Mouse (Mus musculus): ENCODE results near the gene Dpp3.
"Not testable (repeated sequence)": the region's sequence is repeated elsewhere in the genome, so short reads cannot be mapped to it uniquely, and the experiment has no call there.

The Dpp3 gene

DNA sequence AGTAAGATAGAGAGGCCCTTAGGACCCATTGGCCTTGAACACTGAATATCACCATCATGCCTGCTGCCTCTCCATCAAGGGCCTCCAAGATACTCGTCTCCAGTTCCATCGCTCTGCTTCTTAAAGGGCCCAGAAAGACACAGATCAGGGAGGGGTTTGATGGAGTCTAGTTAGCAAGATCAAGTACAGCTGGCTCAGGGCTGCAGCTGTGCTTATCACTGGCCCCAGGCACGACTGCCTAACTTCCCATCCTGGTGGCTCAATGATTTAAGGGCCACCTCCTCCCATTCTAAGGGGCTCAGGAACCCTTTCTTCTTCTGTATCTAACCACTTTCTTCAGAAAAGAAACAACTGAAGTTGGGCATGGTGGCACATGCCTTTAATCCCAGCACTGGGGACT is 36.3 kb downstream of the Dpp3 start:
- DNase-seq: no peak

DNA sequence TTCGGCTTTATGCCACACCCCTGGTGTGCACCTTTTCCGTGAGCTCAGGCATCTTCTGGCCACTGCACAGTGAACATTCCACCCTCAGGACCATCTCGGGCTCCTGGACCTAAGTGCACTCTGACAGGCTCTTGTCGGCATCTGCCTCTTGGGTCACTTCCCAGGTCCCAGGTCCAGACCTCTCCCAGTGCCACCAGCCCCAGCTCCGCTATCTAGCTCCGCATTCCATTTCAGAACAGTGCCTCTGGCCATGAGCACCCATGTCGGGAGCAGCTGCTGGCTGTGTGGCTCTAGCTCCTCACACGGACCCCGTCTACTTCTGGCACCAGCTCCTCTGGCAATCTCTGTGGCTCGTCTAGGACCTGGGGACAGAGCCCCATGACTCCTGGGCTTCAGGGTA is 38.3 kb downstream of the Dpp3 start:
- no peak for DNase-seq

DNA sequence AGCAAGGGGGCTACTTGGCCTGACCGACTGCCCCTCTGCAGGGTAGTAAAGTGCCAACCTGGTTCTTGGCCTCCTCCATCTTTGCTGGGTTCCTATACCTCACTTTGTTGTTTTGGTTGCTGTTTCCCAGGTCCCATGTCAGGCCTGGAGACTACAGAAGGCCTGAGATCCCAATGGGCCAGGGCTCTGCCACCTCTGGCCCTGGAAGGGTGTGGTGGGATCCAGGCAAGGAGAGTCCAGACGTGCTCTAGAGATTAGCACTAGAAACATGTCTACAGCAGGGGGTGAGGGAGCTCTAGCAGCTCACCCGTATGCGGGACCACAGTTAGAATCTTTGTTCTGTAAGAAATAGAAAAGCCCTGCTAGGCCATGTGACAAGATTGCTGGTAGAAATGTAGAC is 44.1 kb downstream of the Dpp3 start:
- DNase-seq: no peak

DNA sequence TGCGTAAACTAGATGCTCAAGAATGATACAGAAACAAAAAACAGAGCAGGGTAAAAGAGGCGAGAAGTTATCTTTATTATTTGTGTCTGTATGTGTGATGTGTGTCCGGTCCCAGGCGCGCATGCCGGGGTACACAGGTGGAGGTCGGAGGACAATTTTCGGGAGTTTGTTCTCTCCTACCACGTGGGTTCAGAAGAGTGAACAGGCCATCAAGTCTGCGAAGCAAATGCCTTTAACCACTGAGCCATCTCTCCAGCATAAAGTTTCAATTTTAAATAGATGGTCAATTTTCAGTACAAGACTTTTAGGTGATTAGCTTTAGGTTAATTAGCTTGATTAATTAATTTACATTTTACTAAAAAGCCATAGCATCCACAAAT is 48.8 kb downstream of the Dpp3 start:
- no peak for DNase-seq

DNA sequence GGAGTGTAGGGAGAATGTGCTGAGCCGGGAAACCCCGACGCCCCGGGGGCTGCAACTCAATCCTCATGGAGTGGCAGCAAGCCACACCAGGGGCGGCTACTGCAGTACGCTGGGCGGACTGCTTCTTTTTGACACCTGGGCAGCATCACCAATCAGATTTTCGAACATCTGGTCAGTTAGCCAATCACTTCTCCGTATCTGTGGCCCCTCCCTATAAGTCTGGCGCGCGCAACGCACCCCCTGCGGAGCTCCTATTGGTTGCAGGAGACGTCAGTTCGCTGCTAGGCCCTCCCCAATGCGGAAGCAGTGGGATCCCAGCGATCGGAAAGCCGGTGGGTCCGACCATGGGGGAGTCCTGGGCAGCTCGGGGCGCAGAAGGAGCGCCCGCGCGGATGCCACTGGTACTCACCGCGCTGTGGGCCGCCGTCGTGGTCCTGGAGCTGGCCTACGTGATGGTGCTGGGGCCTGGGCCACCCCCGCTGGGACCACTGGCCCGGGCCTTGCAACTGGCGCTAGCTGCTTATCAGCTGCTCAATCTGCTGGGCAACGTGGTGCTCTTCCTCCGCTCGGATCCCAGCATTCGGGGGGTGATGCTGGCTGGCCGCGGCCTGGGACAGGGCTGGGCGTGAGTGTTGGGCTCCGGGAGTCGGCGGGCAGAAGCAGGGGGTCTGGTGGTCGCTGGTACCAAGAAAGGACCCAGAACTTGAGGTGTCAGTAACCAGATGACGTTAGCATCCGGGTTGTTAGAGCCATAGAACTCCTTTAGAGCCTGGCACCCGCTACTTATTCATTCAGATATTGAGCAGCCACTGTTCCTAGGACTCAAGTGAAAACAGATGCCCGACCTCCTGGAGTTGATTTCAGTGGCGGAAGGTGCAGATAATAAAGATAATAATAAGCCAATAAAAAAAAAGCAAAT is 49.4 kb downstream of the Dpp3 start, which contains the start of gene Zdhhc24:
Zdhhc24 (plus strand) TSS at position 264 of the 919 bp plus-strand sequence.
- DNase-seq: peak; percentile 91 to 93

DNA sequence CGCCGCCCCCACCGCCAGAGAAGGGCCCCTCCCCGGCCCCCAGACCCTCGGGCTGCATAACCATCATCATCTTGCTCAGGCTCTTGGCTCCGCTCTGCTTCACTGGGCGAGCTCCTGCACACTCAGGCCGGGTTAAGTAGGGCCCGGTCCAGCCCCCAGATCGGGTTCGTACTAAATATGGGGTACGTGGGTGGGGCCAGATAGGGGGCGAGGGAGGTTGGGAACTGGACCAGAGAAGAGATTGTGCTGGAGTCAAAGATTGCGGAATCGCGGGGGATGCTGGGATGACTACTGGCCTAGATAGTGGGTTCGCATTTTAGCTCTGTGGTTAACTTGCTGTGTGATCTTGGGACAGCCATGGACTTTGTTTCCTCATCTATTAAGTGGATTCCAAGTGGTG is 50.3 kb downstream of the Dpp3 start, which contains the start of gene Actn3:
Actn3 (minus strand) TSS at position 125 of the 400 bp plus-strand sequence.
- peak in 1 of 2 experiments; percentile 4 for DNase-seq

DNA sequence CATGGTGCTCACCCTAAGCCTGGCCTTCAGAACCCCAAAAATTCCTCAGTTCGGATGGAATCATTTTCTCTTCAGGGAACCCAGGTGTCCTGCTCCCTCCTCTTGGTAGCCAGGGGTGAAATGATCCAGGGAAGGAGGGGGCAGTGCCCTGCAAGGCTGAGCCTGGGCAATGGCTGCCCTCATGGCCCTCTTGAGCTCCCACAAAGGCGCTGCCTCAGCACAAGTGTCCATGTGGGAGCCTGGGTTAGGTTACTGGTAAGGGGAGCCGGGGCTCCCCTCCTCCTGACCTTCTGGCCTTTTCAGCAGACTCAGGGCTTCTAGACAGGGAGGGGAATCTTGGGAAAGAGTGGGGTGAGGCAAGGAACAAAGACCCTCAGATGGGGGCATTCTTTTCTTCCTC is 51.3 kb downstream of the Dpp3 start:
- no peak for DNase-seq

DNA sequence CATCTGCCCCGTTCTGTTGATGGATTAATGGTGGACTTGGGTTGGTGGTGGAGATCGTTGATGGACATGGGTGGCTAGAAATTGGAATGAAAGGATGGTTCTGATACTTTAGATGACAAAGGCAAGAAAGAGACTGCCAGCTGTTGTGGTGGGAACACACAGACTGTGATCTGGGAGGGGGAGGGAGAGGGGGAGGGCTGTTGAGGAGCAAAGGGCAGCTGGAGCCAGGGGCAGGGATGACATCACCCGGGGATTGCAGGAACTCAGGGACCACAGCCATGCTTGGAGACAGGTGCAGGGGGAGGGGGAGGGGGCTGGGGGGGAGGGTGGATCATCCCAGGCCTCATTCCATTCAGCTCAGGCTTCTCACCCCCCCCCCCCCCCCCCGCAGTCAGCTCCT is 51.8 kb downstream of the Dpp3 start:
- DNase-seq: no peak

DNA sequence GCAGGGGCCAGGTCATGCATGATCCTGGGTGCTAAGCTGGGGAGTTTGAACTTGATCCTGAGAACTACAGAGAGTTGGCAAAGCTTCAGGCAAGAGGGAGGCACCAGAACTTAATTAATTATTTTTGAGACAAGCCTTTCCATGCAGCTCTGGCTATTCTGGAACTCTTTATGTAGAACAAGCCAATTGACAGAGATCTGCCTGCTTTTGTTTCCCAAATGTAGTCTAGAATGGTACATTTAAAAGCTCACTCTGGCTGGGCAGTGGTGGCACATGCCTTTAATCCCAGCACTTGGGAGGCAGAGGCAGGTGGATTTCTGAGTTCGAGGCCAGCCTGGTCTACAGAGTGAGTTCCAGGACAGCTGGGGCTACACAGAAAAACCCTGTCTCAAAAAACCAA is 53.5 kb downstream of the Dpp3 start:
- not testable (repeated sequence) for DNase-seq

DNA sequence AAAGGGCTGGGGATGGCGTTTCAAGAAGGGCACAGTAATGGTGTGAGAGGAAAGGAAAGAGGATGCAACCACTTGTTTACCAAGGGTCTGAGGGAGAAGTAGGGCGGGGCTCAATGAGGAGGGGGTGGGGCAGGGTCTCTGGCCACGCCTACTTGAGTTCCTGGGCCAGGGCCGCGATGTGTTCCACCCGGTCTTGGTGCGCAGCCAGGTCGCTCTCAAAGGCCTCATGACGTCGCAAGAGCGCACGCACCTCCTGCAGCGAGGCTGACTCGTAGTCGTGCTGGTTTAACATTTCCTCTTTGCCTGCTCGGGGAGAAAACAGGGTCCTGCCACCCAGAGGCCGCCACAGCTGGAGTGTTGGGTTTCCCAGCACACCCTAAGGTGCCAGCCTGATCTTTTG is 62.9 kb downstream of the Dpp3 start:
- DNase-seq: no peak

DNA sequence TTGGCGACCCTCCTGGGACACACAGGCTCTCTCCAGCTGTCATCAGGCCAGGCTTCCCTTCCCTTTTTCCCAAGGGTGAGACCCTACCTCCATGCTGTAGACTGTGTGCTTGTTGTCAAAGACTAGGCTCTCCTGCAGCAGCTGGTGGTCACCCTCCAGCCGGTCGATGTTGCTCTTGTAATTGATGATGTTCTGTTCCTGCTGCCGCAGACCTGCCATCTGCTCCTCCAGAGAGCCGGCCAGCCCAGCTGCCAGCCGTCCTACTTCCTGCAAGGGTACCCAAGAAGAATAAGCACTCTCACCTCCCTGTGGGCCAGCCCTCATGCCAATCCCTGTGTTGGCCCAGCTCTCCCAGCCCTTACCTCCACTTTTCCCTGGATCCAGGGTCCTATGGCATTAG is 65.0 kb downstream of the Dpp3 start:
- no peak for DNase-seq

DNA sequence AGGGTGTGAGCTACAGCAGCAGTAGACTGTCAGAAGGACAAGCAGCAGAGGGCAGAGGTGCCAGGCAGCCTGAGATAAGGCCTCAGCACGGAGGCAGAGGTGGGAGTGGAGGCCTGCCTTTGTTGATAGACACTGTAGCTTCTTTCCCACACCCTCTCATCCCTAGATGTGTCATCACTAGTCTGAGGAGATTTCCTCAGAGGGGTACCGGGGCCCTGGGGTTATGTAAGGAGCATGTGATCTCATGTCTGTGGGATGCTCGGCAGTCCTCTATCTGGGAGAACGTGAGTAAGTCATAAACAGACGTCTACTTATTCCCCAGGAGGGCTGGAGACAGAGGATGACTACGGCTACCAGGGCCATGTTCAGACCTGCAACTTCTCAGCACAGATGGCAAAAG is 69.0 kb downstream of the Dpp3 start:
- no peak for DNase-seq

Measured in spleen, adult 18-20 months (tissue).